Mouse (Mus musculus) heart, postnatal 14 days (tissue): ENCODE measurements around the gene Zcchc2. TPM values are rescaled to one million over a fixed set of nuclear protein-coding genes. Genes with fewer than 3 reads are reported as not detected.

ENCODE experiments used
- DNase-seq, 2 experiments: peaks; one replicate each; pipeline ENCODE4 v3.0.0; 2021 to 2022
- intact Hi-C: fragments of 180-260 bp; cut with DNase I; formaldehyde crosslinking; loops from one replicate; pipeline ENCODE4 v1.15.1; 2025
- total RNA-seq, 2 experiments: library from RNA; stranded (reverse); gene quantifications; 2 replicates each; pipeline ENCODE4 v1.2.3; 2021

Gene Zcchc2
- total RNA-seq, 2 experiments from 2014 or later: 8.6 to 10.4 TPM

DNA sequence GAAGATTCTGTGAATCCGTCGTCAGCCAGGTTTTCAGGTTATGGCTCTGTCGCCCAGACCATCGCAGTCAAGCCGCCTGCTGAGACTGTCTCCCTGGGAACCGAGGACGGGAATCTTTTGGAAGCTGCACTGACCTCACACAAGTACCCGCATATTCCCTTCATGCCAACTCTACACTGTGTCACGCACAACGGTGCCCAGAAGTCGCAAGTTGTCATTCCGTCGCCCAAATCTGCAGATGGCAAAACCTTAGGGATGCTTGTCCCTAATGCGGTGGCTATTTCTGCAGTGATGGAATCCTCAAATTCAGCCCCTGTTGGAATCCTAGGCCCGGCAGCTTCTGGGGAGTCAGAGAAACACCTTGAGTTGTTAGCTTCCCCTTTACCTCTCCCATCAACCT is 39.6 kb downstream of the Zcchc2 start:
- intact Hi-C loops: loop anchor here (5.0 to 10.0 kb wide), 2 partner anchors 285 to 367 kb away; partner anchors contain the start of genes Pign and Relch

DNA sequence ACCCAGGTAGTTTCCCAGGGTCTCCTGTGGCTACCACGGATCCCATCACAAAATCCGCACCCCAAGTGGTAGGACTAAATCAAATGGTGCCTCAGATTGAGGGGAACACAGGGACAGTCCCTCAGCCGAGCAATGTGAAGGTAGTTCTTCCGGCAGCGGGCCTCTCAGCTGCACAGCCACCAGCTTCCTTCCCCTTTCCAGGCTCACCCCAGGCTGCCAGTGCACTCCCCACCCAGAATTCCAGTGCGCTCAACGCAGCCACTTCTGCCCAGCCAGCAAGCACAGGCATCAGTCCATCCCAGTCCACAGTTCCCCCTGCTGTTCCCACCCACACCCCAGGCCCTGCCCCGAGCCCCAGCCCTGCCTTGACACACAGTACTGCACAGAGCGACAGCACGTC is 40.1 kb downstream of the Zcchc2 start:
- no peak for DNase-seq
- intact Hi-C loops: loop anchor here (5.0 to 10.0 kb wide), 2 partner anchors 286 to 368 kb away; partner anchors contain the start of genes Pign and Relch

More for the DNA sequence above, 39.6 kb downstream of the Zcchc2 start:
- no peak for DNase-seq

DNA sequence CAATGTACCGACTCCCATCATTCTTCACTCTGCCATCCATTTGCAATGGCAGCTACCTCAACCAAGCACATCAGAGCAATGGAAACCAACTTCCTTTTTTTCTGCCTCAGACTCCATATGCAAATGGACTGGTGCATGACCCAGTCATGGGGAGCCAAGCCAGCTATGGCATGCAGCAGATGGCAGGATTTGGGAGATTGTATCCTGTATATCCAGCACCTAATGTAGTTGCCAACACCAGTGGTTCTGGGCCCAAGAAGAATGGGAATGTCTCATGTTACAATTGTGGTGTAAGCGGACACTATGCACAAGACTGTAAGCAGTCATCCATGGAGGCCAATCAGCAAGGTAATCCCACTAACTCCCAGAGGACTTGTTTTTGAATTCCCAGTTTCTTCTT is 40.7 kb downstream of the Zcchc2 start:
- no peak for DNase-seq
- intact Hi-C loops: loop anchor here (5.0 to 10.0 kb wide), 2 partner anchors 286 to 369 kb away; partner anchors contain the start of genes Pign and Relch

DNA sequence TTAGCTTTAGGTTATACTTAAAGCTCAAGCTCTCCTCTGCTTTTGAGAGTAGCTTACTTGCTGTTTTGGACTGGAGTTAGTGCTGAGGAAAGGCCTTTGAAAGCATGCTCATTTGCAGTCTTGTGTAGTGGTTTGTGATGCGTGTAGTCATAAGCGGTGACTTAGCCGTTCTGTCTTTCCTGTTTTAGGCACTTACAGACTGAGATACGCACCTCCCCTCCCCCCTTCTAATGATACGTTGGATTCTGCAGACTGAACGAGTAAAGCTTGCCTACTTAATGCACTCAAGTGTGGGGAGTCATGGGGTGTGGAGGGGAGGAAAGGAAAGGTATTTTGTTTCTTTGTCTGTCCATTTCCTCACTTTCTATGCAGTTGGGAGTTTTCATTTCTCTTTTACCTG is 41.7 kb downstream of the Zcchc2 start:
- DNase-seq: no peak
- intact Hi-C loops: loop anchor here (5.0 to 10.0 kb wide), 2 partner anchors 287 to 370 kb away; partner anchors contain the start of genes Pign and Relch

DNA sequence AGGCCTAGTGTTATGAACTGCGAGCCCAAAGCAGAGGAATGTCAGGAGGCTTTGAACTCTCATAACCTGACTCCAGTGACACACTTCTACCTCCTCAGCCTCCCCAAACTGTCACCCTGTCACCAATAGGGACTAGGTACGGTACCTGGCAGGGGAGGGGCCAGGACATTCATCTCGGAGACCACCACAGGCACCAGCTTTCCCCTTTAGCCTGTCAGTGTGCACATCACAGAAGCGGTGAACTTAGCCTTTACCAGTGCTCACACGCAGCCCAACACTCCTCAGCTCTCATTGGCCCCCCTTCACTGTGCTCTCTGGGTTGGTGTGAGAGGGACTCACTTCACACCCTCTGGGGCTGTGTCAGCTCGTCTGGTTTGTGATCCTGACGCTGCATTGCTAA is 44.6 kb downstream of the Zcchc2 start:
- DNase-seq: no peak
- intact Hi-C loops: loop anchor here (5.0 to 10.0 kb wide), 4 partner anchors 37 to 372 kb away; partner anchors contain the start of genes Pign and Relch

DNA sequence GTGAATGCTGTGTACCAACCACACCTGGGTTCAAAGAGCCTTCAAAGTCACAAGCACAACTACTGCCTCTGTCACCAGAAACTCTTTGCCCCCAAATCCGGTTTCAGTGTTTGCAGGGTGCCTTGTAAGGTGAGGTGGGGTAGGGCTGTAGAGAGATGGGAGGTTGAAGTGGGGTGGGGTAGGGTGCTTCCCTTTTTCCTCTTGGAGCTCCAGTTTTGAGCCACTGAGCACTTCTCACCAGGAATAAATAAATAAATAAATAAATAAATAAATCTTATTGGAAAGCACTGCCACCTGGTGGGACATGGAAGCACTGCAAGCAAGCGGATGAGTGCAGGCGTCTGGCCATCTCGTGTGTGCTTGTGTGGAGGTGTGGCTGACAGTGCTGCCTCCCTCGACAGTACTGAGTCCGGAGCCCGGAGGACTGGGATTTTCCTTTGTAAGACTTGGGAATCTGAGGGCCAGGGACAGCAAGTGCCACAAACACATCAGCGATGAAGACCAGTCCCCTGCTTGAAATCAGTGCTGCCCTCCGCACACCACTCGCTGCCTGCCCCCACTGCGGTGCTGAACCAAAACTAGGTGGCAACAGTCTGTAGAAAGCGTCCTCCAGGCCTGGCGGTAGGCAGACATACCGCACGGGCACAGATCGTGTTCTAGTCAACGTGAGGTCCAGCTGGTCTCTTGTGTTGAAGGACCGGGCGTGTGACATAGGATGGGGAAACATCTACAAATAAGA is 46.8 kb downstream of the Zcchc2 start:
- intact Hi-C loops: loop anchor here (1.0 to 10.0 kb wide), 4 partner anchors 40 to 292 kb away; no protein-coding TSS in a partner anchor
- peak; percentile 68 to 79 for DNase-seq

DNA sequence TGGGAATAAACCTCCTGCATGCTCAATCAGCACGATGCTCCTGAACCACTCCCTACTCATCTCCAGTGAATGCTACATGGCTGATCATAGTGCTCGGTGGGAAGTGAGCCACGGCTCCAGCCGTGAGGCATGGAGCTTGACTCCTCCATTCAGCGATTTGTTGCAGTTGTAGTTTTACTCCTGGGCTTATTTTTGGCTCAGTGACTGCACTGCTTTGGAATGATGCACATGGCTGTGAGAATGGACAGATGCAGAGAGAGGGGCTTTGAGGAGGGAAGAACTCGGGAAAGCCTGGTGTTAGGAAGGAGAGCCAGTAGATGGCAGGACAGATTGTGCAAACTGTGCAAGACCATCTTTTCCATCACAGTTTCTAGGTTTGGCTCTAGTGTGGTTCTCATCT is 49.1 kb downstream of the Zcchc2 start:
- intact Hi-C loops: loop anchor here (5.0 to 10.0 kb wide), 3 partner anchors 42 to 295 kb away; no protein-coding TSS in a partner anchor
- peak in 1 of 2 experiments; percentile 40 for DNase-seq

DNA sequence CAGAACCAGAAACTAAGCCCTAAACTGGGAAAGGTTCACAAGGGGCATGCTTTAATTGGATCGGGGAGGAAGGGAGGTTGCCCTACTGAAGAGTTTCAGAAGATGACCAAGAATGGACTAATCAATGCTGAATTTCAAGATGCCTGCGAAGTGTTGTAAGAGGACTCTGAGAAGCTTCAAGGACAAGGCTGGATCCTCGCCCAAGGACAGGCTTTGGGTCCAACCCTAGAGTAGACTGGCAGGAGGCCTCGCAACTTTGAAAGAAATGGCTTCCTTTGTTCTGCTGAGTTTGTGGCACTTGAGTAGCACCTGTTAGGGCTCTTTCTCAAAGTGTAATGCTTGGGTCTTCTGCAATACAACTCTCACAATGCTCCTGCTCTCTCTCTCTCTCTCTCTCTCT is 50.1 kb downstream of the Zcchc2 start:
- intact Hi-C loops: no loop called here
- DNase-seq: no peak

DNA sequence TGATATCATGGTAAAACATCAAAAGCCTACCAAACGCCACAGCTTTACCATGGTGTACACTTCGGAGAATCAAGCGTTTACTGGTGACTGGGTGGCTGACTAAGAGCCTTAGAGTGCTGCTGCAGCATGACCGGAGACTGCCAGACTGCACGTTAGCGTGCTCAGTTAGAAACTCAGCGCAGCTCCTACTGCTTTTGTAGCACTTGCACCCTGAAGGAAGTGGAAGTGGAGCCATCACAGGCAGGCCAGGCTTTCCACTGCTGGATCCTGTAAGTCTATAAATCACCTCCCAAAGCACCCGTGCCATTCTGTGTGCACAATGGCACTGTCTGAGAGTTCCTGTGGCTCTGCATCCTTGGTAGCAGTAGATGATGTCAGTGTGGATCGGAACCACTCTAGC is 52.0 kb downstream of the Zcchc2 start:
- intact Hi-C loops: no loop called here
- no peak for DNase-seq

DNA sequence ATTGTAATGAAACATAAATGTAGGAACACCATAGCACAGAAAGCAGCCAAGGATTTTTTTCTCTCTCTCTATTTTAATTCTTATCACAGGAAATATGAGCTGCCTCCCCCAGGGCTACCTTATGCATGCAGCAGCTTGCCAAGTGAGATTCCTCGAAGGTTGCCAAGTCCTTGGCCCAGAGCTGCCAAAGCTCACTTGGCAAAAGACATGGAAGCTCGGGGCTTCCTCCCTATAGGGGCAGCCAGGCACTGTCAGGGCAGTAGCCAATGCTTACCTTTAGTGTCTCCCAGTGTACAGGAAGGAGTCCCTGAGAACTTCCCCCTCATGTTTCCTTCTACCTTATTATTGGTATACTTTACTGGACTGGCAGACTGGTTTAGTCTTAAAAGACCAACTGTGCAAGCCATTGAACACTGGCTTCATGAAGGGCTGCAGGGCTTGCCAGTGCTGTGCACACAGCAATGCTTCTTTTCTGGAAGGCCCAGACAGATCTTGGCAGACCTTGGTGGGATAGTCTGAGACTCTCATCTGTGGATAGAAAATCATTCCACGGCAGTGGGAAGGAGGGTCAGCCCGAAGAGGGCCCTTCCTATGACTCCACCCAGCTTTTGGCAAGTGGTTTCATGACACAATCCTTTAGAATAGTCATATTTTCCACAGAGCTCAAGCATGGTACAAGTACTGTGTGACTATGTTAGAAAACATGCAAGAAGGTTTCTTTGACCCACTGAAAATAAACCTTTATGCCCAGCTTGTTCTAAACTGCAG is 53.0 kb downstream of the Zcchc2 start:
- DNase-seq: peak; percentile 34 to 72

DNA sequence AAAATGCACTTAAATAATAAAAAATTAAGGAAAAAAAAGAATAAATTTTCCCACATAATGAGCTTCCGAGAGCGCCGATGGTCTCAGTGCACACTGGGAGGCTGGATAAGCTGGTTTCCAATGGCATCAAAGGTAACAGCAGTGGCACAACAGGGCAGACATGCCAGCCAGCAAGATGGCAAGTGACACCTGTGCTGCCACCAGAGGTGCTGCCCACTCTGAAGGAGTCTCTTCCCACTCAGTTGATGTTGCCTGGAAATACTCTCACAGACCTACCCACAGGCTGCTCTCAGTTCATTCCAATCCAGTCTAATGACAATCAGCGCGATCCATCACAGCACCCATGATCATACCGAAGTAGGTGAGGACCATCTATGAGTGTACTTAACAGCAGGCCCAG is 58.8 kb downstream of the Zcchc2 start:
- intact Hi-C loops: no loop called here

More for the DNA sequence above, 53.0 kb downstream of the Zcchc2 start:
- intact Hi-C loops: no loop called here

DNA sequence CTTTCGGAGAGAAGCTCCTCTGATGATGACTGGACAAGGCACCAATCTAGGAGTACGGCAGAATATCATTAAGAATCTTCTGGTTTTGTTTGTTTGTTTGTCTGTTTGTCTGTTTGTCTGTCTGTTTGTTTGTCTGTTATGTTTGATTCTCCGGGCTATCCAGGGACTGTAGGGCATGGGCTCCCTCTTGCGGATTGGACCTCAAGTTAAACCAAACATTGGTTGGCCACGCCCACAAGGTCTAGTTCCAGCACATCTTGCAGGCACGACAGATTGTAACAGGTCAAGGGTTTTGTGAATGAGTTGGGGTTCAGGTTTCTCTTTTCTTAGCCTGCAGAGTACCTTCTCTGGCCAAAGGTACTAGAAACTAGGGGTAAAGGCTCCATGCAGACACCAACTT is 64.8 kb downstream of the Zcchc2 start:
- intact Hi-C loops: no loop called here
- no peak for DNase-seq

More for the DNA sequence above, 58.8 kb downstream of the Zcchc2 start:
- no peak for DNase-seq

DNA sequence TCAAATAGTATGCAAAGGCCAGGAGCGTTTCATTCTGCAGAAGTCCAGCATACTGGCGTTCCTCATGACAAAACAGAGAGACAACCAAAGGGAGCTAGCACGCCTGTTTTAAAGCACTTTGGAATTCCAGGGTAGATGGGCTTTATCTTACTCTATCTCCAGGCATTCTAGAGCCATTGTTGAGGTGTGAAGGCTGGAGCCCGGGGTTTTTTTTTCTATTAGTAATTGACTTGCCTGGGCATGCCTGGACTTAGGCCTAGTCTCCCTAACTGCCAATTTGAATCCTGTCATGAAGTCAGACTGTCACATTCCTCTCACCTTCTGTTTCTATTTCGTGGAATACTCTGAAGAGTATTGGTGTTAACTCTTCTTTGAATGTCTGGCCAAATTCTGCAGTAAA is 68.1 kb downstream of the Zcchc2 start:
- intact Hi-C loops: no loop called here

DNA sequence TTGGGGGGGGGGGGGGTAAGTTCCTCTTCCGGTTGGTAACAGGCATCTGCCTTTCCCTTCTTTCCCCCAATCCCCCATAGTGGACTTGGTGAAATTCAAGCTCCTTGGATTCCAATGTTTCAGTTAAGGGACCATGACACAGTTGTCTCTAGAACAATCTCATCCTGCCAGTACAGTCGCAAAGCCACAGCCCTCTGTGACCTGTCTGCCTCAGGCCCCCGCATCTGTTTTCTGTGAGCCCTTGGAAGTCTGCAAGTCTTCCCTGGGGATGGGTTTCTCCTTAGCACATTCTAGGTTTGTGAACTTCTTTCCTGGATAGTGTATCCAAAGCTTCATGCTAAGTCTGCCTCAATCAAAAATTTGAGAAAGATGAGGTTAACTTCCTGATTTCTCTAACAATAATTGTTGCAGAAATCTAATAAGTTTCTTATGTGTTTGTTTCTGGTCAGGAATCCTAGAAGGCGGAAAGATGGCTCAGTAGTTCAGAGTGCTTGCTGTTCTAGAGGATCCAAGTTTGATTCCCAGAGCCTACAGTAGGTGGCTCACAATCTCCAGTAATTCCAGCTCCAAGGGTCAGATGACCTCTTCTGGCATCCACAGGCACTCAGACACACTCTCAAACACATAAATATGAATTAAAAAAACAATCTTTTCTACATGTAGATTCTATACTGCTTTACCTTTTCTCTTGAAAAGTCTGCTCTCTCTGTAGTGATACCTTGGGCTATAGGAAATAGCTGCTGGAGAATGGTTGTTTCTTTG is 69.5 kb downstream of the Zcchc2 start:
- no peak for DNase-seq
- intact Hi-C loops: no loop called here

More for the DNA sequence above, 68.1 kb downstream of the Zcchc2 start:
- no peak for DNase-seq

DNA sequence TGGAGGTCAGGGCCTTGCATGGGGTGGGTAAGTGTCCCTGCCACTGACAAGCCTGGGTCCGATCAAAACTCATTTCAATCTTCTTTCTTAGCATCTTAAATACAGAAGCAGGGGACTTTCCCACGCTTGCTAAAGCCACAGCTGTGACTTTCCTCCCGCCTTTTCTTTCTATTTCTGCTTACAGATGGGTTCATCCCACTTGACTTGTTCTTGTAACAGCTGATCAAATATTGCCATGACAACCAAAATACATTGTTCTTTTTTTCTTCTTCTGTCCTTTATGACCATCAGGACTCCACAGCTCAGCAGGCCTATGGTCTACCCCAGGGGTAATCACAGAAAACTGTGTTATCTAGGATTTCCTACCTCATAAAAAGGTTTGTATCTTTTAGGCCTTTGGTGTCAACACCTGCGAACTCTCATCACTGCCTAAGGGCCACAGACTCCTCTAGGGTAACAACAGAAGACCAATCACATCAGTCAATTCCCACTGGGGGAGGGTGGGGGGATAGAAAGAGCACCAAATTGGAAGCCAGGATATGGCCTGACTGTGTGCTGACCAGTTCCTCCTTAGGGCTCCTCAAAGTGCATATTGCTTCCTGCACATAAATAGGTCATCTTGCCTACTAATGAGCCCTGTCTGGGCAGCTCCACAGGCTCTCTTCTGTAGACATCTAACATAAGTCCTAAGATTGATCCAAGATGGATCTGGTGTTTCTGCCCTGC is 71.1 kb downstream of the Zcchc2 start:
- DNase-seq: no peak
- intact Hi-C loops: no loop called here

DNA sequence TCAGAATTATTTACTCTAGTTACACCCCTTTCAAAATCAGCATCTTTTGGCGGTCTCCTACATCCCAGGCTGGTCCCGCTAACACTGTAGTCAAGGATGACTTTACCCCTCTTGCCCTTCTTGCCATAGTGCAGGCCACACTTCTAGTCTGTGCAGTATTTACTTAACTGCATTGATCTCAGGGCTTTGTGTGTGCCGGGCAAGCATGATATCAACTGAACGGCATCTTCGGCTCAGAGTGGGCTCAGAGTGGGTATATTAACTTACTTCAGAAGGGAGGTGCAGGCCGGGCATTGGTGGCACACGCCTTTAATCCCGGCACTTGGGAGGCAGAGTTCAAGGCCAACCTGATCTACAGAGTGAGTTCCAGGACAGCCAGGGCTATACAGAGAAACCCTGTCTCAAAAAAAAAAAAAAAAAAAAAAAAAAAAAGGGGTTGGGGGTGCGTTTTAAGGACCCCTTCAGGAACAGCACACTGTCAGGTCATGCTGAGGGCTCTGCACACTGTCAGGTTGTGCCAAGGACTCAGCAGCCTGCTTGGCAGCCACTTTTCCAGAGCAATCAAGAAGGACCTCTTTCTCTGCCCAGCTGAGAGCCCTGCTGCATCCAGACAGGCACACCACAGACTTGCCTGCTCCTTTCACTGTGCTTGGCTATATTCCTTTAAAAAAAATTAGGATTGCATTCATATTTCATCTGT is 72.8 kb downstream of the Zcchc2 start:
- DNase-seq: no peak
- intact Hi-C loops: no loop called here

DNA sequence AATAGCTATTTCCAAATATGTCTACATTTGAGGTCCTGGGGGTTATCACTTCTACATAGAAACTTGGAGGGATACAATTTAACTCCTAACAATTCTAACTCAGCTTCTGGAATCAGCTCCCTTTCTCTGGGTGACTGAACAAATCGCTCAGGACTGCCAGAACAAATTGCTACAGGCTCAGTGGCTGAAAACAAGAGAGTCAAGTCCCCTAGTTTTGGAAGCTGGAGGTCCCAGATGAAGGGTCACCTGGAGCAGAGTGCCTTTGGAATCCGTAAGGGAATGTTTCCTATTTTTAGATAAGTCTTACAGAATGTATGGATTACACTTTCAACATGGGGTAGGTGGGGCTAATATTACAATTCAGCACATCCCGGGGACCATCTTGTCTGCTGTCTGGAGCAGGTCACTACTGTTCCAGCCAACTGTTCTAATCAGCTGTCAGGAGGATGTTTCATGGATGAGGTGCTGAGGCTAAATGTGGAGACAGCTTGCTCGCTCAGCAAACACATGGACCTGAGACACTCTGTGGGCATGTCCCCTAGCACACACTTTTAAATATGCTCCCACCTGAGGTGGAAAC is 73.5 kb downstream of the Zcchc2 start:
- no peak for DNase-seq
- intact Hi-C loops: no loop called here

DNA sequence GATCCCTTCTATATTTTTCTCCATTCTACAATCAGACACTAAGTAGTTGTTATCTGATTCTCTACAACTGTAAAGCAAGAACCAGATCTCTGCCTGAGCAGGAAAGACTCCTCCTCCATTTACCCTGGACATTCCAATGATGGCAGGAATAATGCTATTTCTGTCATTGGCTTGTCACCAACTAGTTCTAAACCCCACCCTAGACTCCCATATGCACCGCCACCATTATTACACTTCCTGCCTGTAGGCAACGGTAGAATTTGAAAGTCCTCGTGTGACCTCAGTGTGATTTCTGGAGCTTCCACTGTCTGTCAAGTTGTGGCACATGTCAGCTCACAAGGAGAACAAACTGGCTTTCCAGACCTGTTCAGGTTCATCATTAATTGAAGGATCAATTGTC is 74.1 kb downstream of the Zcchc2 start:
- no peak for DNase-seq
- intact Hi-C loops: no loop called here

DNA sequence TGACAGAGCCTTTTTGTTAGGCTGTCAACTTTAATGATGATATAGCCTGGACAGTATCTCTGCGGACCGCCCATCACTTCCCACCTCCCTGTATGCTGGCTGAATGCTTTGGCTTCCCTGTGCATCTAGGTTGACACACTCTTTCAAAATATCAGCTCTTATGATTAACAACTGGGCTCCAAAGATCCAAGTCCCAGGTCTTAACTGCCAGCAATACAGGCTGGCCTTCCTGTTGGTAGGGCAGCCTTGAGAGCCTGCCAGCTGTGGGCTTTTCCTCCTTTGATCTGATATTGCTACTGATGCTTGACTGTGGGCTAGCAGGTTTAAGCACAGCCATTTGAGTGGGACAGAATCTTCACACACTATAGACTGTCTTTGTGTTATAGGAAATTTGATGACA is 74.5 kb downstream of the Zcchc2 start:
- no peak for DNase-seq
- intact Hi-C loops: no loop called here
